Mouse (Mus musculus): ENCODE results near the gene Pi4k2a.

DNA sequence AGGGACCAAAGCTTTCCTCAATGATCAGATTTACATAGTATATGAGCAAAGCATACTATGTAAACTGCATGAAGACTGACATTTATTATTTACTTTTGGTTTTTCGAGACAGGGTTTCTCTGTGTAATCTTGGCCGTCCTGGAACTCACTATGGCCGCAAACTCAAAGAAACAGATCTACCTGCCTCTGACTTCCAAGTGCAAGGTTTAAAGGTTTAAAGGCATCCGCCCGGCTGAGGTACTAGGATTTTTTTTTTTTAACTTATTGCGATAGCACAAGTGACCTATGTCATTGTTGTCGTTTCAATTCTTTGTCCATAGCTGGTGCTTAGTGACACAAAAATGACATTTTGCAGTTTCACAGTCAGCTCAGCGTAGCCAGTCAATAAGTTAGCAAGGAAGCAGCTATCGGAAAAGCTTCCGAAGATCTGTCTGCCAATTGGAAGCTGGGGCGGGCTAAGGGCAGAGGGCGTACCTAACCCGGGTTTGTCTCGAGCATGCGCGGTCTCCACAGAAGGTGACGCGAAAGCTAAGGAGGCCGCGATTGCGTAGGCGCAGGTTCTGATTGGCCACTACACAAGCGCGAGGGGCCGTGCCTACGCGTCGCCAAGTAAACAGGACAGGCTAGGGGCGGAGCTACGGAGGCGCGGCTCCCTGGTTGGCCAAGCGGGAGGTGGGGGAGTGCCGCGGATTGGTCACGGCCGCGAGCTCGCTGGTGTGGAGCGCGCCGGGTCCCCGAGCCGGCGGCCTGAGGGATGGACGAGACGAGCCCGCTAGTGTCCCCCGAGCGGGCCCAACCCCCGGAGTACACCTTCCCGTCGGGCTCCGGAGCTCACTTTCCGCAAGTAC, at the start of gene Pi4k2a:
- TF ChIP-seq POLR2A (IDR thresholded peaks at IDR 0.05; ENCODE audit: borderline replicate concordance, insufficient read depth, low read length) (peak; percentile 42; the same call in 1 of the 2 replicates), CTCF (IDR thresholded peaks at IDR 0.05; ENCODE audit: borderline replicate concordance, insufficient read depth, low read depth, low read length) (no peak)

Measured in cerebellum, adult 2 months (tissue).